Mouse (Mus musculus) midbrain, embryonic 14.5 days (tissue): ENCODE results near the gene Nsmce4a. TPM values are rescaled to one million over a fixed set of nuclear protein-coding genes. Genes with fewer than 3 reads are reported as not detected.

Source experiments
- ATAC-seq: fragments of 200-750 bp; cut with Nextera tagmentation; 2 replicates; pipeline ENCODE4 v1.8.0; 2017; ENCODE audit warnings: moderate number of reproducible peaks, moderate library complexity; ENCODE audit not compliant: low FRiP score, low TSS enrichment
- DNase-seq: peaks from one replicate; pipeline ENCODE4 v3.0.0-alpha.2; 2015
- H3K27ac ChIP-seq: fragments of 300-500 bp; sonication (generic); replicated peaks from 2 replicates; pipeline ENCODE4 v1.5.1; 2014; ENCODE audit warnings: mild to moderate bottlenecking, low read depth, low read length, moderate library complexity
- H3K27me3 ChIP-seq: fragments of 300-500 bp; sonication (generic); 2 replicates; pipeline ENCODE4 v1.6.1; 2014; ENCODE audit warnings: low read length, control low read depth, mixed read lengths; ENCODE audit not compliant: control insufficient read depth, insufficient read depth
- H3K36me3 ChIP-seq: fragments of 300-500 bp; sonication (generic); 2 replicates; pipeline ENCODE4 v1.6.1; 2014; ENCODE audit warnings: low read length, control low read depth; ENCODE audit not compliant: control insufficient read depth, insufficient read depth
- H3K4me1 ChIP-seq: fragments of 300-500 bp; sonication (generic); 2 replicates; pipeline ENCODE4 v1.6.1; 2014; ENCODE audit warnings: mild to moderate bottlenecking, antibody characterized with exemption, low read length, control low read depth; ENCODE audit not compliant: control insufficient read depth, insufficient read depth
- H3K4me2 ChIP-seq: fragments of 300-500 bp; sonication (generic); 2 replicates; pipeline ENCODE4 v1.6.1; 2014; ENCODE audit warnings: mild to moderate bottlenecking, low read length, moderate library complexity
- H3K4me3 ChIP-seq: fragments of 300-500 bp; sonication (generic); replicated peaks from 2 replicates; pipeline ENCODE4 v1.5.1; 2014; ENCODE audit warnings: low read depth, low read length
- H3K9ac ChIP-seq: fragments of 300-500 bp; sonication (generic); replicated peaks from 2 replicates; pipeline ENCODE4 v1.6.1; 2014; ENCODE audit warnings: mild to moderate bottlenecking, low read length, moderate library complexity
- H3K9me3 ChIP-seq: fragments of 300-500 bp; sonication (generic); 2 replicates; pipeline ENCODE4 v1.6.1; 2016; ENCODE audit warnings: low read length, control low read depth, mixed read lengths; ENCODE audit not compliant: control insufficient read depth
- WGBS: fragments of 180-500 bp; shearing (Covaris S2); extraction: QIAGEN DNeasy Blood & Tissue Kit; methylation state at CpG from one replicate; pipeline ENCODE4 v1.1.7; 2014; 5-methylcytosine and 5-hydroxymethylcytosine counted together
- polyA plus RNA-seq: library from polyadenylated mRNA; unstranded; fragments of >200 nt; fragmentation: Nextera tagmentation; extraction: Ambion mirVana; gene quantifications from 2 replicates; pipeline ENCODE4 v1.2.1, GENCODE M21; 2014

Gene Nsmce4a
- polyA plus RNA-seq, 1 experiment from 2014 or later, result 114 TPM

DNA sequence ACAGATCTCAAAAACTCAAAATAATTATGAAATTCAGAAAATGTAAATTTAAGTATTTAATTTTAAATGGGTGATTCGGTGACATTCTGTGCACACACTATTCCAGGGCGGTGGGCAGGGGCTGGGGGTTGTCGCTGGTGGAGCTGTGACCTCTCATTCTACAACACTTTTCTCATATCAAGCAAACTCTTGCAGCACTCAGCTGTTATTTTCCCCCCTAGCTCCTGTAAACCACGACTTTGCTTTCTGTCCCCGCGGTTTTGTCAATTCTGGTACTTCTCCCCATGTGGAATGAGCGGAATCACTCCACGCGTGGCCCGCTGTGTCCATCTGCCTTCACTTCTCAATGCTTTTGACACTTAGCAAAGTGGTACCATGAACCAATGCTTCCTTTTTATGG is 828 bp upstream of the Nsmce4a start:
- 0 out of 2 replicates have a peak, but pooled peaks cover 2% of the 10 kb centered on the region for H3K4me1 ChIP-seq
- no peaks in the 10 kb centered on the region for H3K9me3 ChIP-seq
- no peak overlapping the region for H3K4me3 ChIP-seq
- no peaks in the 10 kb centered on the region for H3K27me3 ChIP-seq
- no peak overlapping the region for H3K9ac ChIP-seq
- ATAC-seq, result no peak
- H3K27ac ChIP-seq, result no peak overlapping the region
- WGBS, result 94% methylated on average over 10 of the region's 10 CpGs
- no peaks in the 10 kb centered on the region for H3K36me3 ChIP-seq
- no peak for DNase-seq
- H3K4me2 ChIP-seq, result no peak overlapping the region

GRCm38 (mm10) chr7:130570472-130570871 is 2.4 kb downstream of the Nsmce4a start:
- H3K4me1 ChIP-seq, result no peaks in the 10 kb centered on the region
- no peak for DNase-seq
- no peak overlapping the region for H3K4me3 ChIP-seq
- H3K4me2 ChIP-seq, result no peak overlapping the region
- H3K9ac ChIP-seq, result no peak overlapping the region
- H3K27ac ChIP-seq, result no peak overlapping the region
- no peaks in the 10 kb centered on the region for H3K27me3 ChIP-seq
- H3K9me3 ChIP-seq, result no peaks in the 10 kb centered on the region
- ATAC-seq, result no peak
- H3K36me3 ChIP-seq, result no peaks in the 10 kb centered on the region
- 48% methylated on average over 7 of the region's 7 CpGs for WGBS

GRCm38 (mm10) chr7:130568783-130569436 is 4.0 kb downstream of the Nsmce4a start:
- no peak overlapping the region for H3K9ac ChIP-seq
- ATAC-seq (no peak), DNase-seq (no peak)
- H3K4me1 ChIP-seq, result no peaks in the 10 kb centered on the region
- no peak overlapping the region for H3K4me3 ChIP-seq
- 87% methylated on average over 9 of the region's 9 CpGs for WGBS
- H3K27ac ChIP-seq, result no peak overlapping the region
- H3K27me3 ChIP-seq, result no peaks in the 10 kb centered on the region
- no peak overlapping the region for H3K4me2 ChIP-seq
- H3K9me3 ChIP-seq, result no peaks in the 10 kb centered on the region
- no peaks in the 10 kb centered on the region for H3K36me3 ChIP-seq

GRCm38 (mm10) chr7:130564596-130564995 is 8.3 kb downstream of the Nsmce4a start:
- no peaks in the 10 kb centered on the region for H3K27me3 ChIP-seq
- H3K4me2 ChIP-seq, result no peak overlapping the region
- DNase-seq (no peak), ATAC-seq (no peak)
- no peak overlapping the region for H3K9ac ChIP-seq
- no peaks in the 10 kb centered on the region for H3K9me3 ChIP-seq
- no peak overlapping the region for H3K27ac ChIP-seq
- no peak overlapping the region for H3K4me3 ChIP-seq
- no peaks in the 10 kb centered on the region for H3K4me1 ChIP-seq
- WGBS, result 73% methylated on average over 3 of the region's 3 CpGs
- H3K36me3 ChIP-seq, result no peaks in the 10 kb centered on the region

- no peaks in the 10 kb centered on the region for H3K9me3 ChIP-seq
- no peak for ATAC-seq
- no peak overlapping the region for H3K27ac ChIP-seq
- H3K4me1 ChIP-seq, result no peaks in the 10 kb centered on the region
- H3K9ac ChIP-seq, result no peak overlapping the region
- H3K4me3 ChIP-seq, result no peak overlapping the region
- no peaks in the 10 kb centered on the region for H3K36me3 ChIP-seq
- no peak for DNase-seq
- no peak overlapping the region for H3K4me2 ChIP-seq
- no peaks in the 10 kb centered on the region for H3K27me3 ChIP-seq
- WGBS, result 67% methylated on average over 4 of the region's 4 CpGs
These were observed 9.0 kb downstream of the Nsmce4a start for GRCm38 (mm10) chr7:130563880-130564279.

DNA sequence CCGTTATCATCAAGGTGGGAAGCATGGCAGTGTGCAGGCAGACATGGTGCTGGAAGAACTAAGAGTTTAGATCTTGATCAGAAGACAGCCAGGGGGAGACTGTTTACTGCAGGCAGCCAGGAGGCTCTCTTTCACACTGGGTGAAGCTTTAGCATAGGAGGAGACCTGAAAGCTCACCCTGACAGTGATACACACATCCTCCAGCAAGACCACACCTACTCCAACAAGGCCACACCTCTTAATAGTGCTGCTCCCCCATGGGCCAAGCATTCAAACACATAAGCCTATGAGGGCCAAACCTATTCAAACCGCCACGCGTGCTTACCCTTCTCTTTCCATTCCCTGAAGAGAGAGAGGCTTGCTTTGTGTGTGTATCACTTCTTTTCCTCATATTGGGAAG is 9.6 kb downstream of the Nsmce4a start:
- WGBS, result 86% methylated on average over 4 of the region's 4 CpGs
- no peak overlapping the region for H3K27ac ChIP-seq
- no peak overlapping the region for H3K9ac ChIP-seq
- no peaks in the 10 kb centered on the region for H3K4me1 ChIP-seq
- H3K36me3 ChIP-seq, result no peaks in the 10 kb centered on the region
- DNase-seq (no peak), ATAC-seq (no peak)
- H3K27me3 ChIP-seq, result no peaks in the 10 kb centered on the region
- H3K4me3 ChIP-seq, result no peak overlapping the region
- H3K4me2 ChIP-seq, result no peak overlapping the region
- H3K9me3 ChIP-seq, result no peaks in the 10 kb centered on the region

- Histone ChIP-seq H3K27me3 (no peaks in the 10 kb centered on the region), H3K27ac (no peak overlapping the region), H3K4me1 (no peaks in the 10 kb centered on the region), H3K9me3 (no peaks in the 10 kb centered on the region), H3K9ac (no peak overlapping the region), H3K36me3 (no peaks in the 10 kb centered on the region), H3K4me3 (no peak overlapping the region), H3K4me2 (no peak overlapping the region)
- WGBS, result 86% methylated on average over 1 of the region's 1 CpGs
- no peak for ATAC-seq
- no peak for DNase-seq
These were observed 12.0 kb downstream of the Nsmce4a start for GRCm38 (mm10) chr7:130560933-130561332.

- ATAC-seq, result no peak
- H3K27me3 ChIP-seq, result no peaks in the 10 kb centered on the region
- H3K27ac ChIP-seq, result no peak overlapping the region
- no peak overlapping the region for H3K4me3 ChIP-seq
- 88% methylated on average over 4 of the region's 4 CpGs for WGBS
- H3K4me2 ChIP-seq, result no peak overlapping the region
- no peaks in the 10 kb centered on the region for H3K36me3 ChIP-seq
- H3K4me1 ChIP-seq, result 0 out of 2 replicates have a peak, but pooled peaks cover 6% of the 10 kb centered on the region
- no peak for DNase-seq
- H3K9ac ChIP-seq, result no peak overlapping the region
- no peaks in the 10 kb centered on the region for H3K9me3 ChIP-seq
These were observed 14.3 kb downstream of the Nsmce4a start for GRCm38 (mm10) chr7:130558592-130558991.

GRCm38 (mm10) chr7:130555597-130555996 is 17.3 kb downstream of the Nsmce4a start:
- Histone ChIP-seq H3K27ac (no peak overlapping the region), H3K9ac (no peak overlapping the region), H3K36me3 (no peaks in the 10 kb centered on the region), H3K4me3 (no peak overlapping the region), H3K4me1 (0 out of 2 replicates have a peak, but pooled peaks cover 6% of the 10 kb centered on the region), H3K27me3 (no peaks in the 10 kb centered on the region), H3K9me3 (no peaks in the 10 kb centered on the region), H3K4me2 (no peak overlapping the region)
- 33% methylated on average over 5 of the region's 5 CpGs for WGBS
- DNase-seq (no peak), ATAC-seq (no peak)
